Mouse (Mus musculus): ENCODE results near the gene Asrgl1. TPM values are rescaled to one million over a fixed set of nuclear protein-coding genes. Genes with fewer than 3 reads are reported as not detected.
"Not testable (repeated sequence)": the region's sequence is repeated elsewhere in the genome, so short reads cannot be mapped to it uniquely, and the experiment has no call there.

The Asrgl1 gene
- polyA plus RNA-seq, 1 experiment from 2014 or later = 10.4 TPM

DNA sequence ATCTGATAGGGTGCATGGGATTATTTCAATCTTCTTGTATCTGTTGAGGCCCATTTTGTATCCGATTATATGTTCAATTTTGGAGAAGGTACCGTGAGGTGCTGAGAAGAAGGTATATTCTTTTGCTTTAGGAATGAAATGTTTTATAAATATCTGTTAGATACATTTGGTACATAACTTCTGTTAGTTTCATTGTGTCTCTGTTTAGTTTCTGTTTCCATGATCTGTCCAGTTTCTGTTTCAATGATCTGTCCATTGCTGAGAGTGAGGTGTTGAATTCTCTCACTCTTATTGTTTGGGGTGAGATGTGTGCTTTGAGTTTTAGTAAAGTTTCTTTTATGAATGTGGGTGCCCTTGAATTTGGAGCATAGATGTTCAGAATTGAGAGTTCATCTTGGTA, 11.4 kb downstream of the Asrgl1 start:
- not testable (repeated sequence) for H3K9ac ChIP-seq (ENCODE audit: low read depth, low read length); H3K36me3 ChIP-seq (ENCODE audit: control insufficient read depth, insufficient read depth, low read length); H3K27me3 ChIP-seq (replicated peaks; ENCODE audit: control insufficient read depth, insufficient read depth, low read length); H3K4me1 ChIP-seq (ENCODE audit: control insufficient read depth, insufficient read depth, low read length); H3K27ac ChIP-seq (ENCODE audit: low read length); H3K4me2 ChIP-seq (ENCODE audit: low read depth, low read length); H3K9me3 ChIP-seq (ENCODE audit: control insufficient read depth, low read length); H3K4me3 ChIP-seq (ENCODE audit: low read length); ATAC-seq
- 93% methylated on average over 2 of the region's 2 CpGs for WGBS

DNA sequence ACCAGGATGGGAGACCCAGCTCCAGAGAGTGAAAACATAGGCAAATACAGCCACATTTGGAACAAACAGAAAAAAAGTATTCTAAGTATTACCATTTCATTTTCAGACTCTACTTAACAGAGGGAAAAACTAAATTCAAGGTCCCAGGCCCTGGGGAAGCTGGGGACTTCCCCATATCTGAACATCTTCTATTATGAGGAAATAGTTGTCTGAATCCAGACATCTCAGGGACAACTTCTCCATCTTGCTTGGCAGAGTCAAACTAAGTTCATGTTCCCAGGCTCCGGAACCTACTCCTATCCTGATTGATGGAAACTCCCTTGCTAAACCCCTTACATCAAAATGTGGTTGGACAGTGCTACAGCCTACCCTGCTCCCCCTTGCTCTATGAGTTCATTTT, 13.0 kb downstream of the Asrgl1 start:
- 88% methylated on average over 1 of the region's 1 CpGs for WGBS
- Histone ChIP-seq H3K4me1 (ENCODE audit: control insufficient read depth, insufficient read depth, low read length) (no peaks in the 10 kb centered on the region), H3K9me3 (ENCODE audit: control insufficient read depth, low read length) (no peaks in the 10 kb centered on the region), H3K27ac (ENCODE audit: low read length) (no peak overlapping the region), H3K36me3 (ENCODE audit: control insufficient read depth, insufficient read depth, low read length) (no peaks in the 10 kb centered on the region), H3K9ac (ENCODE audit: low read depth, low read length) (no peak overlapping the region), H3K27me3 (replicated peaks; ENCODE audit: control insufficient read depth, insufficient read depth, low read length) (no peaks in the 10 kb centered on the region), H3K4me3 (ENCODE audit: low read length) (no peak overlapping the region), H3K4me2 (ENCODE audit: low read depth, low read length) (no peak overlapping the region)
- no peak for ATAC-seq

DNA sequence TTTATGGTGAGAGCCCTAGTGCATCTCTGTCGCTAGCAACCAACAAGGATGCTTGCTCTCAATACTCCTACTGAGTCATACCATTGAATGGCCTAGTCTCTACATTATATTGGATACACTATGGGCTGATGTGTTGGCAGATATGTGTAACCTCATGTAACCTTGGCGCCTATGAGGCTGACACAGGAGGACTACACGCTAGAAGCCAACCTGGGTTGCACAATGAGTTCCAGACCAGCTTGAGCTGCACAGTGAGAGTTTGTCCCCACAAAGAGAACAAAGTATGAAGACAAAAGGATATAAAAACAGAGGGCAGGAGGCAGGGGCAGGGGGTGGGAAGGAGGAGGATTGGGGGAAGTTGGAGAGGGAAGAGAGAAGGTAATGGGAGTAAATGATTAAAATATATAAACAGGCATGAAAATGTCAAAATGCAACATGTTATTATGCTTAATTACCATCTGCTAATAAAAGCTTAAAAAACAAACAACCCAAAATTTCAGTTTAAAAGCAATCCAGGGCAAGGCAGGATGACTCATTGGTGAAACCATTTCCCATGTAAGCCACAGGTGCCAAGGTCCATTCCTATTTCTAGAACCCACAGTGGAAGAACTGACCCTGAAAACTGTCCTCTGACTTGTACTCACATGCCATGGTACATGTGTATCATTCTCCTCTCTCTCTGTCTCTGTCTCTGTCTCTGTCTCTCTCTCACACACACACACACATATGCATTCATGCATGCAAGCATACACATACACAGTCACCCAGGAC, 15.6 kb downstream of the Asrgl1 start:
- Histone ChIP-seq H3K27me3 (replicated peaks; ENCODE audit: control insufficient read depth, insufficient read depth, low read length) (no peaks in the 10 kb centered on the region), H3K4me2 (ENCODE audit: low read depth, low read length) (no peak overlapping the region), H3K36me3 (ENCODE audit: control insufficient read depth, insufficient read depth, low read length) (no peaks in the 10 kb centered on the region), H3K4me3 (ENCODE audit: low read length) (no peak overlapping the region), H3K9me3 (ENCODE audit: control insufficient read depth, low read length) (no peaks in the 10 kb centered on the region), H3K27ac (ENCODE audit: low read length) (no peak overlapping the region), H3K9ac (ENCODE audit: low read depth, low read length) (no peak overlapping the region), H3K4me1 (ENCODE audit: control insufficient read depth, insufficient read depth, low read length) (no peaks in the 10 kb centered on the region)
- no peak for ATAC-seq
- 92% methylated on average over 3 of the region's 3 CpGs for WGBS

DNA sequence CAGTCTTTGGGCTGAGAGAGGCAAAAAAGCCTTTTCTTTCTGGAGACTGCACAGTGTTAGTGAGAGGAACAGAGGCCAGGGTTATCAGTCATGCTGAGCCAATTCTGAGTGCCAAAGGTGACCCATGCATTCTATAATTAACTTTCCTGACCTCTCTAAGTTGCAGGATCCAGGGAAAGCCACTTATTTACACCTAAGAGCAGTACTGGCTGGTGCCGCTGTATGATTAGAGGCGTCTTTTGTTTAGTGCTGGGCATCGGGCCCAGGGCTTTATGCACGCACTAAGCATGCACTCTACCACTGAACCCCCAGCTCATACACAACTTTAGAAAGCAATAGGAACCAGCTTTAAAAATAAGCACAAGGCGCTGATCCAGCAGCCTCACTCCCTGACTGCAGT, 18.2 kb downstream of the Asrgl1 start:
- Histone ChIP-seq H3K9ac (ENCODE audit: low read depth, low read length) (no peak overlapping the region), H3K27ac (ENCODE audit: low read length) (no peak overlapping the region), H3K36me3 (ENCODE audit: control insufficient read depth, insufficient read depth, low read length) (no peaks in the 10 kb centered on the region), H3K4me2 (ENCODE audit: low read depth, low read length) (no peak overlapping the region), H3K4me1 (ENCODE audit: control insufficient read depth, insufficient read depth, low read length) (no peaks in the 10 kb centered on the region), H3K9me3 (ENCODE audit: control insufficient read depth, low read length) (no peaks in the 10 kb centered on the region), H3K4me3 (ENCODE audit: low read length) (no peak overlapping the region), H3K27me3 (replicated peaks; ENCODE audit: control insufficient read depth, insufficient read depth, low read length) (no peaks in the 10 kb centered on the region)
- ATAC-seq = no peak
- WGBS = 80% methylated on average over 5 of the region's 5 CpGs

- 78% methylated on average over 4 of the region's 4 CpGs for WGBS
- H3K4me2 ChIP-seq (ENCODE audit: low read depth, low read length) = no peak overlapping the region
Observed at GRCm38 (mm10) chr19:9116268-9116667, 19.2 kb downstream of the Asrgl1 start.

GRCm38 (mm10) chr19:9112043-9112442, 23.4 kb downstream of the Asrgl1 start:
- ATAC-seq = no peak
- Histone ChIP-seq H3K4me3 (ENCODE audit: low read length) (no peak overlapping the region), H3K27ac (ENCODE audit: low read length) (no peak overlapping the region), H3K27me3 (replicated peaks; ENCODE audit: control insufficient read depth, insufficient read depth, low read length) (no peaks in the 10 kb centered on the region), H3K36me3 (ENCODE audit: control insufficient read depth, insufficient read depth, low read length) (no peaks in the 10 kb centered on the region), H3K4me2 (ENCODE audit: low read depth, low read length) (no peak overlapping the region), H3K9me3 (ENCODE audit: control insufficient read depth, low read length) (no peaks in the 10 kb centered on the region), H3K9ac (ENCODE audit: low read depth, low read length) (no peak overlapping the region), H3K4me1 (ENCODE audit: control insufficient read depth, insufficient read depth, low read length) (peaks cover 5% of the 10 kb centered on the region)
- WGBS = 70% methylated on average over 8 of the region's 8 CpGs

More at GRCm38 (mm10) chr19:9116268-9116667, 19.2 kb downstream of the Asrgl1 start:
- Histone ChIP-seq H3K36me3 (ENCODE audit: control insufficient read depth, insufficient read depth, low read length) (no peaks in the 10 kb centered on the region), H3K4me1 (ENCODE audit: control insufficient read depth, insufficient read depth, low read length) (no peaks in the 10 kb centered on the region), H3K9me3 (ENCODE audit: control insufficient read depth, low read length) (no peaks in the 10 kb centered on the region), H3K27ac (ENCODE audit: low read length) (no peak overlapping the region), H3K27me3 (replicated peaks; ENCODE audit: control insufficient read depth, insufficient read depth, low read length) (no peaks in the 10 kb centered on the region), H3K9ac (ENCODE audit: low read depth, low read length) (no peak overlapping the region), H3K4me3 (ENCODE audit: low read length) (no peak overlapping the region)
- no peak for ATAC-seq

- H3K4me3 ChIP-seq (ENCODE audit: low read length) = no peak overlapping the region
- H3K9me3 ChIP-seq (ENCODE audit: control insufficient read depth, low read length) = no peaks in the 10 kb centered on the region
- no peak overlapping the region for H3K4me2 ChIP-seq (ENCODE audit: low read depth, low read length)
- WGBS = 49% methylated on average over 4 of the region's 4 CpGs
- peak; percentile 47 for ATAC-seq
- H3K36me3 ChIP-seq (ENCODE audit: control insufficient read depth, insufficient read depth, low read length) = no peaks in the 10 kb centered on the region
- H3K27ac ChIP-seq (ENCODE audit: low read length) = no peak overlapping the region
- peaks cover 18% of the 10 kb centered on the region for H3K4me1 ChIP-seq (ENCODE audit: control insufficient read depth, insufficient read depth, low read length)
- H3K27me3 ChIP-seq (replicated peaks; ENCODE audit: control insufficient read depth, insufficient read depth, low read length) = no peaks in the 10 kb centered on the region
- H3K9ac ChIP-seq (ENCODE audit: low read depth, low read length) = no peak overlapping the region
Observed at GRCm38 (mm10) chr19:9110182-9110869, 25.1 kb downstream of the Asrgl1 start.

DNA sequence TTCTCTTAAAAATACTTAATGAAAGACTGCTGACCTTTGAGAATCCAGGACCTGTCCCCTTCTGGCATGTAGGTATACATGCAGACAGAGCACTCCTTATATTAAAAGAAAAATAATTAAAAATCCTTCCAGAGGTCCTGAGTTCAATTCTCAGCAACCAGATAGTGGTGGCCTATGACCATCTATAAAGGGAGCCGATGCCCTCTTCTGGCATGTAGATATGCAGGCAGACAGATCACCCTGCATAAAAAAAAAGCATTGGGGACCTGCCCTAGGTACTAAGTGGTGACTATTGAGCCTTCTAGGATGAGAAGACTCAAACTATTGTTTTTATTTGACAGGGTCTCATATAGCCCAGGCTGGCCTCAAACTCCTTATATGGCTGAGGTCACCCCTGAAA, 26.9 kb downstream of the Asrgl1 start:
- no peaks in the 10 kb centered on the region for H3K9me3 ChIP-seq (ENCODE audit: control insufficient read depth, low read length)
- no peak overlapping the region for H3K4me3 ChIP-seq (ENCODE audit: low read length)
- WGBS = 89% methylated on average over 1 of the region's 1 CpGs
- H3K9ac ChIP-seq (ENCODE audit: low read depth, low read length) = no peak overlapping the region
- no peak for ATAC-seq
- H3K36me3 ChIP-seq (ENCODE audit: control insufficient read depth, insufficient read depth, low read length) = no peaks in the 10 kb centered on the region
- peaks cover 22% of the 10 kb centered on the region for H3K4me1 ChIP-seq (ENCODE audit: control insufficient read depth, insufficient read depth, low read length)
- no peaks in the 10 kb centered on the region for H3K27me3 ChIP-seq (replicated peaks; ENCODE audit: control insufficient read depth, insufficient read depth, low read length)
- no peak overlapping the region for H3K4me2 ChIP-seq (ENCODE audit: low read depth, low read length)
- H3K27ac ChIP-seq (ENCODE audit: low read length) = no peak overlapping the region

DNA sequence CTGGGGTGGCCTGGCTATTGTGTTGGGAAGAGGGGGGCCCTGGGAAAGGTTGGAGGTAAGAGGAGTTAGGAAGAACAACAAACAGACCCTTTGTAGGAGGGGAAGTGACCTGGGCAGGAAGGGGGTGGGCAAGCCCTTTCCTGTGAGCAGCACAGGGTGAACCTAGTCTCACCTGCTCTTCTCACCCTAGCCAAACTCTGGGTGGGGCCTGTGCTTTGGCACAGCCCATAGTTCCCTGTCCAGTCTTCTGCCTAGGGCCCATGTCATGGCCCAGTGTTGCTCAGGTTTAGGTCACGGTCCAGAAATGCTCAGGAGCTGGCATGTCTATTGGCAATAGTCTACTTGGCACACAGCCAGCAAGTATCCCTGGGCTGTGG, 28.1 kb downstream of the Asrgl1 start:
- no peak overlapping the region for H3K4me2 ChIP-seq (ENCODE audit: low read depth, low read length)
- peak; percentile 38; the same call in 1 of the 2 replicates for ATAC-seq
- peak overlapping the region; percentile 69 for H3K27ac ChIP-seq (ENCODE audit: low read length)
- no peak overlapping the region for H3K4me3 ChIP-seq (ENCODE audit: low read length)
- H3K9me3 ChIP-seq (ENCODE audit: control insufficient read depth, low read length) = no peaks in the 10 kb centered on the region
- 0 out of 2 replicates have a peak overlapping the region, but pooled peaks have one; percentile 22 for H3K9ac ChIP-seq (ENCODE audit: low read depth, low read length)
- no peaks in the 10 kb centered on the region for H3K27me3 ChIP-seq (replicated peaks; ENCODE audit: control insufficient read depth, insufficient read depth, low read length)
- H3K36me3 ChIP-seq (ENCODE audit: control insufficient read depth, insufficient read depth, low read length) = no peaks in the 10 kb centered on the region
- H3K4me1 ChIP-seq (ENCODE audit: control insufficient read depth, insufficient read depth, low read length) = peaks cover 22% of the 10 kb centered on the region
- 64% methylated on average over 1 of the region's 1 CpGs for WGBS

All from intestine, embryonic 16.5 days (tissue).